Mouse (Mus musculus) G1E (cell line): ENCODE measurements at regions not wholly inside any gene's neighbourhood (a gene's known extent, or its start where the extent isn't known, plus 50 kb on each side); places are given as distances from the start of the nearest gene placed in this dataset.

Source experiments
- CTCF ChIP-seq: IDR thresholded peaks from 2 replicates; pipeline ENCODE4 v1.5.1; 2012; ENCODE audit warnings: low read depth, low read length, inconsistent platforms, mixed read lengths
- GATA1 ChIP-seq: IDR thresholded peaks from 2 replicates; pipeline ENCODE4 v1.6.1; 2012; ENCODE audit warnings: borderline replicate concordance, low read length, inconsistent platforms, mixed read lengths
- POLR2AphosphoS5 ChIP-seq: IDR thresholded peaks from 2 replicates; pipeline ENCODE4 v1.6.1; 2012; ENCODE audit warnings: low read depth, low read length, inconsistent platforms; ENCODE audit not compliant: insufficient replicate concordance
- TAL1 ChIP-seq: conservative IDR thresholded peaks from 2 replicates; pipeline ENCODE4 v1.6.1; 2012; ENCODE audit warnings: low read depth, low read length, inconsistent platforms, mixed read lengths

- TF ChIP-seq GATA1 (no peak), CTCF (no peak), TAL1 (no peak), POLR2AphosphoS5 (no peak)
These were observed 199.2 kb upstream of the Bmp2 start for GRCm38 (mm10) chr2:133352800-133353199.
